Mouse (Mus musculus) erythroblast, embryonic 14.5 days (primary cell): ENCODE data around the gene Cep41. TPM values are rescaled to one million over a fixed set of nuclear protein-coding genes. Genes with fewer than 3 reads are reported as not detected.

Source experiments
- H3K27me3 ChIP-seq: 2 replicates; pipeline ENCODE4 v1.6.1; 2012; ENCODE audit warnings: inconsistent platforms; ENCODE audit not compliant: control insufficient read depth
- H3K36me3 ChIP-seq: 2 replicates; pipeline ENCODE4 v1.6.1; 2012; ENCODE audit warnings: mild to moderate bottlenecking, inconsistent platforms; ENCODE audit not compliant: control insufficient read depth
- H3K4me1 ChIP-seq: 2 replicates; pipeline ENCODE4 v1.6.1; 2012; ENCODE audit warnings: inconsistent platforms; ENCODE audit not compliant: control insufficient read depth
- H3K4me3 ChIP-seq: replicated peaks from 2 replicates; pipeline ENCODE3; 2012; ENCODE audit warnings: moderate library complexity, mild to moderate bottlenecking, inconsistent platforms
- H3K9me3 ChIP-seq: 2 replicates; pipeline ENCODE4 v1.6.1; 2012; ENCODE audit warnings: low read length, inconsistent platforms, mixed read lengths; ENCODE audit not compliant: control insufficient read depth
- GATA1 ChIP-seq: IDR thresholded peaks from 2 replicates; pipeline ENCODE4 v1.6.1; 2012; ENCODE audit warnings: low read length, inconsistent platforms, mixed read lengths
- TAL1 ChIP-seq: IDR thresholded peaks from 3 replicates; pipeline ENCODE4 v1.6.1; 2012; ENCODE audit warnings: low read length, inconsistent platforms, mixed read lengths
- polyA plus RNA-seq: library from polyadenylated mRNA; stranded (reverse); fragments of >175 nt; gene quantifications from 2 replicates; pipeline ENCODE4 v1.2.3, GENCODE M21; 2012

The Cep41 gene
- polyA plus RNA-seq, result 1.3 TPM in 2 replicates

- Histone ChIP-seq H3K9me3 (no peaks in the 10 kb centered on the region), H3K27me3 (no peaks in the 10 kb centered on the region), H3K4me1 (peaks cover 16% of the 10 kb centered on the region), H3K4me3 (peak within 1 kb of the TSS; percentile 90), H3K36me3 (no peaks in the 10 kb centered on the region)
- no peak for TF ChIP-seq TAL1
- no peak for TF ChIP-seq GATA1
Measured at GRCm38 (mm10) chr6:30693350-30693991, at the start of gene Cep41. Gene Cep41 (minus strand): TSS chr6:30693749.

GRCm38 (mm10) chr6:30739177-30739747 lies 45.7 kb upstream of the Cep41 start:
- H3K4me3 ChIP-seq, result no peak overlapping the region
- peaks cover 2% of the 10 kb centered on the region; the same call in 1 of the 2 replicates for H3K4me1 ChIP-seq
- H3K36me3 ChIP-seq, result peaks cover 4% of the 10 kb centered on the region; the same call in 1 of the 2 replicates
- TF ChIP-seq GATA1 (no peak), TAL1 (no peak)
- peaks cover 60% of the 10 kb centered on the region for H3K27me3 ChIP-seq
- H3K9me3 ChIP-seq, result peaks cover 32% of the 10 kb centered on the region

- no peak for TF ChIP-seq GATA1
- TF ChIP-seq TAL1, result no peak
- Histone ChIP-seq H3K36me3 (no peaks in the 10 kb centered on the region; the same call in 1 of the 2 replicates), H3K27me3 (peaks cover 67% of the 10 kb centered on the region), H3K4me3 (no peak overlapping the region), H3K4me1 (peaks cover 2% of the 10 kb centered on the region; the same call in 1 of the 2 replicates), H3K9me3 (peaks cover 32% of the 10 kb centered on the region)
Measured at GRCm38 (mm10) chr6:30738464-30739006, 45.0 kb upstream of the Cep41 start.

GRCm38 (mm10) chr6:30737548-30738463 lies 44.3 kb upstream of the Cep41 start:
- H3K4me3 ChIP-seq, result peak overlapping the region; percentile 20

GRCm38 (mm10) chr6:30736864-30737547 lies 43.5 kb upstream of the Cep41 start:
- H3K4me3 ChIP-seq, result no peak overlapping the region
- peaks cover 80% of the 10 kb centered on the region for H3K27me3 ChIP-seq
- no peaks in the 10 kb centered on the region for H3K36me3 ChIP-seq
- H3K9me3 ChIP-seq, result peaks cover 40% of the 10 kb centered on the region
- H3K4me1 ChIP-seq, result peaks cover 2% of the 10 kb centered on the region; the same call in 1 of the 2 replicates
- TF ChIP-seq TAL1, result no peak
- no peak for TF ChIP-seq GATA1

More at GRCm38 (mm10) chr6:30737548-30738463, 44.3 kb upstream of the Cep41 start:
- Histone ChIP-seq H3K36me3 (no peaks in the 10 kb centered on the region; the same call in 1 of the 2 replicates), H3K27me3 (peaks cover 74% of the 10 kb centered on the region), H3K9me3 (peaks cover 38% of the 10 kb centered on the region), H3K4me1 (peaks cover 2% of the 10 kb centered on the region; the same call in 1 of the 2 replicates)
- TF ChIP-seq TAL1 (no peak), GATA1 (no peak)

- Histone ChIP-seq H3K9me3 (peaks cover 40% of the 10 kb centered on the region), H3K36me3 (no peaks in the 10 kb centered on the region), H3K4me3 (no peak overlapping the region), H3K27me3 (peaks cover 80% of the 10 kb centered on the region), H3K4me1 (peaks cover 2% of the 10 kb centered on the region; the same call in 1 of the 2 replicates)
- TF ChIP-seq TAL1 (no peak), GATA1 (no peak)
Measured at GRCm38 (mm10) chr6:30736372-30736762, 42.8 kb upstream of the Cep41 start.

- TF ChIP-seq TAL1 (no peak), GATA1 (no peak)
- Histone ChIP-seq H3K36me3 (no peaks in the 10 kb centered on the region), H3K27me3 (peaks cover 80% of the 10 kb centered on the region), H3K4me1 (peaks cover 2% of the 10 kb centered on the region; the same call in 1 of the 2 replicates), H3K4me3 (no peak overlapping the region), H3K9me3 (peaks cover 40% of the 10 kb centered on the region)
Measured at GRCm38 (mm10) chr6:30735728-30736371, 42.3 kb upstream of the Cep41 start.
